Mouse (Mus musculus) liver, embryonic 11.5 days (tissue): ENCODE measurements around the gene Smarcd1. TPM values are rescaled to one million over a fixed set of nuclear protein-coding genes. Genes with fewer than 3 reads are reported as not detected.
"Not testable (repeated sequence)": the region's sequence is repeated elsewhere in the genome, so short reads cannot be mapped to it uniquely, and the experiment has no call there.

Source experiments
- ATAC-seq: fragments of 200-750 bp; cut with Nextera tagmentation; replicated peaks from 2 replicates; pipeline ENCODE4 v1.8.0; 2017; ENCODE audit warnings: moderate number of reproducible peaks, mild to moderate bottlenecking, moderate TSS enrichment, moderate library complexity; ENCODE audit not compliant: low FRiP score
- DNase-seq: peaks from one replicate; pipeline ENCODE4 v3.0.0-alpha.2; 2017; ENCODE audit warnings: low spot score
- H3K27ac ChIP-seq: fragments of 300-500 bp; sonication (generic); 2 replicates; pipeline ENCODE4 v1.5.1; 2014; ENCODE audit warnings: mild to moderate bottlenecking, low read depth, low read length, control low read depth
- H3K27me3 ChIP-seq: fragments of 300-500 bp; sonication (generic); replicated peaks from 2 replicates; pipeline ENCODE4 v1.6.1; 2014; ENCODE audit warnings: low read length, mixed read lengths; ENCODE audit not compliant: control insufficient read depth, insufficient read depth
- H3K36me3 ChIP-seq: fragments of 300-500 bp; sonication (generic); 2 replicates; pipeline ENCODE4 v1.6.1; 2014; ENCODE audit warnings: mild to moderate bottlenecking, low read length, moderate library complexity, mixed read lengths; ENCODE audit not compliant: control insufficient read depth, insufficient read depth
- H3K4me1 ChIP-seq: fragments of 300-500 bp; sonication (generic); replicated peaks from 2 replicates; pipeline ENCODE4 v1.6.1; 2014; ENCODE audit warnings: low read length, mixed read lengths; ENCODE audit not compliant: control insufficient read depth, insufficient read depth
- H3K4me2 ChIP-seq: fragments of 300-500 bp; sonication (generic); 2 replicates; pipeline ENCODE4 v1.6.1; 2014; ENCODE audit warnings: mild to moderate bottlenecking, control low read depth, moderate library complexity
- H3K4me3 ChIP-seq: fragments of 300-500 bp; sonication (generic); 2 replicates; pipeline ENCODE4 v1.5.1; 2014; ENCODE audit warnings: low read depth, low read length, control low read depth
- H3K9ac ChIP-seq: fragments of 300-500 bp; sonication (generic); 2 replicates; pipeline ENCODE4 v1.6.1; 2014; ENCODE audit warnings: low read depth, low read length, control low read depth
- H3K9me3 ChIP-seq: fragments of 300-500 bp; sonication (generic); 2 replicates; pipeline ENCODE4 v1.6.1; 2016; ENCODE audit warnings: low read length, inconsistent platforms, mixed read lengths; ENCODE audit not compliant: control insufficient read depth
- WGBS: fragments of 180-500 bp; shearing (Covaris S2); extraction: QIAGEN DNeasy Blood & Tissue Kit; methylation state at CpG from one replicate; pipeline ENCODE4 v1.1.7; 2014; 5-methylcytosine and 5-hydroxymethylcytosine counted together
- polyA plus RNA-seq: library from polyadenylated mRNA; unstranded; fragments of >200 nt; fragmentation: Nextera tagmentation; extraction: Ambion mirVana; gene quantifications from 2 replicates; pipeline ENCODE4 v1.2.1, GENCODE M21; 2014

Smarcd1 gene
- polyA plus RNA-seq, 1 experiment from 2014 or later: 26.7 TPM

- Histone ChIP-seq H3K4me1 (peaks cover 22% of the 10 kb centered on the region), H3K9ac (no peak overlapping the region), H3K9me3 (no peaks in the 10 kb centered on the region), H3K4me3 (no peak overlapping the region), H3K4me2 (no peak overlapping the region), H3K36me3 (no peaks in the 10 kb centered on the region), H3K27me3 (peaks cover 13% of the 10 kb centered on the region), H3K27ac (no peak overlapping the region)
- 29% methylated on average over 20 of the region's 20 CpGs for WGBS
- ATAC-seq (no peak), DNase-seq (no peak)
Measured at GRCm38 (mm10) chr15:99698533-99699085, 3.3 kb upstream of the Smarcd1 start.

DNA sequence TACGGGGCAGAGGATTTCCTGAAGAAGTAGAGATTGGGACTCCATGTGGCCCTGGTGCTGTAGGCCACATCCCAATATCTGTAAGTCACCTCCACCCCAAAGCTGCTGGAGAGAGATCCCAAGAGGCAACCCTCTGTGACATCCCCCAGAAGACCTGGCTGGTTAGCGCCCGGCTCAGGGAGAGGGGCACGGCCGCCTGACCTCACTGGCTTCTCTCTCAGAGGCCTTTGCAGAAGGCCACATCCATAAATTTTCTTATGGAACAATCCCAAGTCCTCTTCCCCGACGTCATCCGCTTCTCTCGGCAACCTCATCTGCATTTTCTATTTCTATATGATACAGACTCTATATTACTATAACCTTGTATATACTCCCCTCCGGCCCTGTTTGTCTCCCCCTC, 2.2 kb upstream of the Smarcd1 start:
- DNase-seq: no peak
- WGBS: 79% methylated on average over 10 of the region's 10 CpGs
- no peak overlapping the region for H3K27ac ChIP-seq
- H3K4me1 ChIP-seq: peaks cover 27% of the 10 kb centered on the region
- H3K36me3 ChIP-seq: peaks cover 7% of the 10 kb centered on the region; the same call in 1 of the 2 replicates
- no peak for ATAC-seq
- no peak overlapping the region for H3K9ac ChIP-seq
- no peaks in the 10 kb centered on the region for H3K9me3 ChIP-seq
- peaks cover 13% of the 10 kb centered on the region for H3K27me3 ChIP-seq
- no peak overlapping the region for H3K4me3 ChIP-seq
- H3K4me2 ChIP-seq: no peak overlapping the region

DNA sequence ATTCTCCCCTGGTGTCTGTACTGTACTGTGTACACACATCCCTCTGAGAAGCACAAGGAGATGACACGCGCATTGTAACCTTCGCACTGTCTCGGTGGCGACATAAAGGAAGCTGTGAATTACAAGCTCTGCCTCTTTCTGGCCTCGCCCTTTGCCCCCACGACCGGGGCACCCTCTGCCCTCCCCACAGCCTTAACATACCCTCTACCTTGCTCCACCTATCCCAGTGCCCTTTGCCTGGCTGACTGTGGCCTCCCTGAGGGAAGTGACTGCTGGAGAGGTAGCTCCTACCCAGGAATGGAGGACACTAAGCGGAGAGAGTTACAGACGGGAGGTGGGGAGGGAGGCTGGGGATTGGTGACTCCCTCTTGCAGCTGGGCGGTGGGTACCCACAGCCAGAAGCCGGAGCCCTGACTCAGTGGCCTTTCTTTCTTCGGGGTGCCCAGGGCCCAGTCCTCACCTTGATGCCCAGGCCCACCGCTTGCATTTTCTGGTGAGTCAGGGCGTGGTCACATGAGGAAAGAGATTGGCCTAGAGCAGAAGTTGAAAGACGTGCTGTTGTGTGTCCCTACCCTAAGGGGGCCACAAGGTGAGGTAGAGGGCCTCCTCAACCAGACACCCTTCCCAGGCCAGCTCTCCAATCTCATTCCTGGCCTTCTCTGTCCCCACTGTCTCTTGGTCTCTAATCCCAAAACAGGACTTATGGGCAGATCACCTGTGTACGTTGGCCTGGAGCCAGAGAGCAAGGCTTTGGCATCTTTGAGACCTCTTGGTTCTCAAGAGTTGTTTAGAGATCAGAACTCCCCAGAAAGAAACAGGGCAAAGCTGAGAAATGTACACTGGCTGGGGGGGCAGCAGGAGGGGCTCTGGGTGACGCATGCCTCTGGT, 1.5 kb upstream of the Smarcd1 start:
- no peak for ATAC-seq
- DNase-seq: peak; percentile 32
- H3K4me2 ChIP-seq: no peak overlapping the region
- no peak overlapping the region for H3K4me3 ChIP-seq
- no peak overlapping the region for H3K27ac ChIP-seq
- no peaks in the 10 kb centered on the region for H3K9me3 ChIP-seq
- 81% methylated on average over 18 of the region's 18 CpGs for WGBS
- peaks cover 7% of the 10 kb centered on the region; the same call in 1 of the 2 replicates for H3K36me3 ChIP-seq
- peaks cover 30% of the 10 kb centered on the region for H3K4me1 ChIP-seq
- H3K9ac ChIP-seq: no peak overlapping the region
- H3K27me3 ChIP-seq: peaks cover 13% of the 10 kb centered on the region

DNA sequence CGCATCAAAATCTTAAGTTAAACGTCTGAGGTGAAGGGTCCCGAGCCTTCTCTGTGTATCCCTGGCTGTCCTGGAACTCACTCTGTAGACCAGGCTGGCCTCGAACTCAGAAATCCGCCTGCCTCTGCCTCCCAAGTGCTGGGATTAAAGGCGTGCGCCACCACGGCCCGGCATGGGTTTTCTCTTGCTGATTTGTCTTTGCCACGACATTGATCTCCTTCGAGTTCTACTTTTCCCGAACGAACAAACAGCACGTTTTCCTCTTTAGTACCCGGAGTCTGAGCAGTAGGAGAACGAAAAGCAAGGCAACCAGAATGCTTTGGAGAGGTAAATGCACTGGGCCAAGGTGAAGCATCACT, 310 bp upstream of the Smarcd1 start:
- Histone ChIP-seq H3K4me1 (peaks cover 30% of the 10 kb centered on the region), H3K27ac (peak overlapping the region; percentile 86; the same call in 1 of the 2 replicates), H3K9ac (peak overlapping the region; percentile 90), H3K4me2 (peak overlapping the region; percentile 80), H3K4me3 (peak overlapping the region; percentile 77), H3K27me3 (peaks cover 13% of the 10 kb centered on the region)
- H3K9me3 ChIP-seq, ATAC-seq, H3K36me3 ChIP-seq, DNase-seq: not testable (repeated sequence)
- 39% methylated on average over 16 of the region's 16 CpGs for whole genome bisulfite sequencing

- peak overlapping the region; percentile 80 for H3K4me2 ChIP-seq
- peak overlapping the region; percentile 90; the same call in 1 of the 2 replicates for H3K9ac ChIP-seq
- WGBS: 72% methylated on average over 9 of the region's 9 CpGs
- peak overlapping the region; percentile 86; the same call in 1 of the 2 replicates for H3K27ac ChIP-seq
- H3K9me3 ChIP-seq: no peaks in the 10 kb centered on the region
- peaks cover under 1% of the 10 kb centered on the region; the same call in 1 of the 2 replicates for H3K27me3 ChIP-seq
- peak overlapping the region; percentile 77 for H3K4me3 ChIP-seq
- H3K36me3 ChIP-seq: peaks cover 17% of the 10 kb centered on the region
- H3K4me1 ChIP-seq: peaks cover 30% of the 10 kb centered on the region
- DNase-seq: peak; percentile 34
- ATAC-seq: no peak
Measured at GRCm38 (mm10) chr15:99703104-99703503, 1.2 kb downstream of the Smarcd1 start.

- Histone ChIP-seq H3K27ac (no peak overlapping the region), H3K4me2 (0 out of 2 replicates have a peak overlapping the region, but pooled peaks have one; percentile 1), H3K4me1 (peaks cover 28% of the 10 kb centered on the region)
Measured at GRCm38 (mm10) chr15:99703676-99704040, 1.7 kb downstream of the Smarcd1 start.

GRCm38 (mm10) chr15:99704041-99704681, 2.2 kb downstream of the Smarcd1 start:
- 69% methylated on average over 23 of the region's 23 CpGs for WGBS
- no peak for ATAC-seq
- 0 out of 2 replicates have a peak overlapping the region, but pooled peaks have one; percentile 14 for H3K9ac ChIP-seq

More at GRCm38 (mm10) chr15:99703676-99704040, 1.7 kb downstream of the Smarcd1 start:
- ATAC-seq: no peak
- Histone ChIP-seq H3K4me3 (no peak overlapping the region), H3K27me3 (no peaks in the 10 kb centered on the region), H3K9me3 (no peaks in the 10 kb centered on the region), H3K9ac (no peak overlapping the region), H3K36me3 (peaks cover 23% of the 10 kb centered on the region)
- DNase-seq: no peak
- WGBS: 85% methylated on average over 5 of the region's 5 CpGs

DNA sequence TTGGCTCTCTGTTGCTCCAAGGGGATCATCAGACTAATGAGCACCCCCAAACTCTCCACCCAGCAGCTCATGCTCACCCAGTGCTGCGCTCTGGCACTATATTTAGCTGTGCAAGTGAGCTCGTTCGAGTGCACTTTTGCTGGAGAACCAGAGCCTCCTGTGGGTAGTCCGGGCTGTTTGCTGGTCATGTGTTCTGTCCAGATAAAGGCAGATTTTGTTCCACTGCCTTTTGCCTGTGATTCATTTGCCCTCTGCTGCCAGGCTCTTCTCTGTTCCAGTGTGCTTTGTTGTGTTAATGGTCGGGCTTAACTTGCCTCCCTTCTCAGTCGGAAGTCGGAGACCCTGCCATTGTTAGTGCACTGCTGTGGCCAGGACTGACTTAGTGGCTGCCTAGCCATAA, 3.0 kb downstream of the Smarcd1 start:
- no peak for ATAC-seq
- Histone ChIP-seq H3K9ac (no peak overlapping the region), H3K36me3 (peaks cover 32% of the 10 kb centered on the region), H3K4me3 (no peak overlapping the region), H3K27me3 (no peaks in the 10 kb centered on the region), H3K4me1 (peaks cover 26% of the 10 kb centered on the region), H3K9me3 (no peaks in the 10 kb centered on the region), H3K27ac (peak overlapping the region; percentile 25; the same call in 1 of the 2 replicates), H3K4me2 (no peak overlapping the region)
- no peak for DNase-seq
- WGBS: 67% methylated on average over 7 of the region's 7 CpGs

More at GRCm38 (mm10) chr15:99704041-99704681, 2.2 kb downstream of the Smarcd1 start:
- H3K9me3 ChIP-seq: no peaks in the 10 kb centered on the region
- no peak overlapping the region for H3K4me3 ChIP-seq
- peak overlapping the region; percentile 33 for H3K4me2 ChIP-seq
- peak overlapping the region; percentile 25 for H3K27ac ChIP-seq
- peaks cover 28% of the 10 kb centered on the region for H3K36me3 ChIP-seq
- H3K4me1 ChIP-seq: peaks cover 26% of the 10 kb centered on the region
- H3K27me3 ChIP-seq: no peaks in the 10 kb centered on the region
- no peak for DNase-seq
